Mouse (Mus musculus): ENCODE measurements around the gene Adamts18. TPM values are rescaled to one million over a fixed set of nuclear protein-coding genes. Genes with fewer than 3 reads are reported as not detected.

Adamts18 gene
- polyA plus RNA-seq, 1 experiment from 2014 or later: 4.1 TPM

DNA sequence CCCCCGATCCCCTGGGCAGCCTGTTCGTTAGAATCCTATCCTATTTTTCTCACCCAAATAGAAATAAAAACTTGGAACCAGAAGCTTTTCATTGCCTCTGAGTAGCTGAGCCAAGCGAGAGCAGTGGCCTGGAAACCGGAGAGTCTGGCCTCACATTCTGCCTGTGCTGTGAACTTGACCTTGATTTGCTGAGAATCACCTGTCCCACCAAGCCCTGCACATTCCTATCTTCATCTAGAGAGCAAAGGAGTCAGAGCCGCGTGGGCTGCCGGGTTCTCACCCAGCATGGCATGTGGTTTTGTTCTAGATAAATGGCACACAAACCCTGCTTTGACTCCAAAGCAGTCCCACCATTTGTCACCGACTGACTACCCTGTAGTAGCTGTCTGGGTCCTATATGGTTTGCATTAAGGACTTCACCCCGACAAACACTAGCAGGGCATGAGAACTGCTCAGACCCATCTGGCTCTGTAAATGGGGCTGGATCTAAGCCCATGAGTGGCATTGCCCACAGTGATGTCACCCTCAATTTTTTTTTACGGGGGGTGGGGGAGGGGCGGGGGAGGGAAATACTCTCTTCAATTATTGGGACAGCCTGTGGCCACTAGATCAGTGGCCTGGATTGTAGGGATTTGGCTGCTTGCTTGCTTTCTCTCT lies 175.8 kb downstream of the Adamts18 start:
- Histone ChIP-seq H3K9ac (no peak overlapping the region), H3K36me3 (no peaks in the 10 kb centered on the region), H3K4me3 (no peak overlapping the region), H3K4me1 (peaks cover 8% of the 10 kb centered on the region), H3K4me2 (replicated peaks) (no peak overlapping the region), H3K27me3 (peaks cover 49% of the 10 kb centered on the region), H3K9me3 (no peaks in the 10 kb centered on the region), H3K27ac (no peak overlapping the region)
- ATAC-seq (ENCODE audit: low FRiP score, low read depth): no peak
- 48% methylated on average over 11 of the region's 11 CpGs for WGBS

DNA sequence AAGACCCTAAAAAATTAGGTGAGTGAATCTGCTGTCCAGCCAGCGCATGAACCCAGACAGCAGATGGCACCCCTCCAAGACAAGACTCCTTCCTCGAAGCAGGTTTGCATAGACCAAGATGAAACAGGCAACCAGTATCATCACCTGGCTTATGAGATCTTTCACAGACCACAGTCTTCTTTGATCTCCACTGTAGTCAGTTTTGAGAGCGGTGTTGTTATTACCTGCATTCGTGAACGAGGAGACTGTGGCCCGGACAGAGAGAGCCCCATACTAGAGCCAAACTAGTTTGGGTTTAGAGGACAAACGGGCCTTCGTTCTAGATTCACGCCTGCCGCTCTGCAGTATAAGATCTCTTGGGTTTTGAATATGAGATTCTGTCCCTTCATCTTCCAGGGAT lies 178.6 kb downstream of the Adamts18 start:
- WGBS: 64% methylated on average over 10 of the region's 10 CpGs
- Histone ChIP-seq H3K4me1 (peaks cover 29% of the 10 kb centered on the region), H3K9me3 (no peaks in the 10 kb centered on the region), H3K36me3 (no peaks in the 10 kb centered on the region), H3K4me3 (no peak overlapping the region), H3K27ac (no peak overlapping the region), H3K9ac (no peak overlapping the region), H3K4me2 (replicated peaks) (no peak overlapping the region), H3K27me3 (peaks cover 60% of the 10 kb centered on the region)
- no peak for ATAC-seq (ENCODE audit: low FRiP score, low read depth)

DNA sequence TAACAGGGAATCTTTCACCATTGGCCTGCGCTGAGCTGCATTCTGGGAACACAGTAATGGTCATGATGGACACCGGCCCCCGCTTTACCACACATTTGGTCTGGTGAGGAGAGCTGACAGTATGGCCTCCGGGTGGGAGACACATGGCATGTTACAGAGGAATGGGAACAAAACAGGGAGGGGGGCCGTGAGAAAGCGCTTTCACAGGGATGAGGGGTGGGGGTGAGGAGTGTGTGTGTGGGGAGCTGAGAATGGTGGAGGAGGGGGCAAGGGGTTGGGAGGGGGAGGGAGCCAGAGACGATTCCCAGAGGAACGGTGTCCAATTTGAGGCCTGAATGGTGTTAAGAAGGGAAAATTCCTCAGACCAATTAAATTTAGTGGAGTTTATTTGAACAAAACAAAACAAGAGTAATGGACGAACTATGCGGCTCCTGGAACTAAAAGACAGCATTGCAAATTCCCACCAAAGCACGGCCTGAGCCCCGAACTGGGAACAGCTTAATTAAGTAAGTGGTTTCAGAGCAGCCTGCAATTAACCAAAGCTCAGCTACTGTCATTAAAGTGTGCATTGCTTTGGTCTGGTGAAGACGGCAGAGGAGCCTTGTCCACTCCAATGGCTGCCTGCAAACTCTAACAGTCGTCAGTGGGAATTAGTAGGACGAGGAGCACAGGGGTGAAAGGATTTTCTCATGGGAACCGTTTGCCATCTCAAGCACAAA lies 181.7 kb downstream of the Adamts18 start:
- Histone ChIP-seq H3K4me3 (no peak overlapping the region), H3K9ac (no peak overlapping the region), H3K27me3 (peaks cover 49% of the 10 kb centered on the region), H3K4me1 (peaks cover 24% of the 10 kb centered on the region), H3K27ac (no peak overlapping the region), H3K4me2 (replicated peaks) (no peak overlapping the region), H3K36me3 (no peaks in the 10 kb centered on the region), H3K9me3 (no peaks in the 10 kb centered on the region)
- no peak for ATAC-seq (ENCODE audit: low FRiP score, low read depth)
- WGBS: 31% methylated on average over 16 of the region's 16 CpGs

DNA sequence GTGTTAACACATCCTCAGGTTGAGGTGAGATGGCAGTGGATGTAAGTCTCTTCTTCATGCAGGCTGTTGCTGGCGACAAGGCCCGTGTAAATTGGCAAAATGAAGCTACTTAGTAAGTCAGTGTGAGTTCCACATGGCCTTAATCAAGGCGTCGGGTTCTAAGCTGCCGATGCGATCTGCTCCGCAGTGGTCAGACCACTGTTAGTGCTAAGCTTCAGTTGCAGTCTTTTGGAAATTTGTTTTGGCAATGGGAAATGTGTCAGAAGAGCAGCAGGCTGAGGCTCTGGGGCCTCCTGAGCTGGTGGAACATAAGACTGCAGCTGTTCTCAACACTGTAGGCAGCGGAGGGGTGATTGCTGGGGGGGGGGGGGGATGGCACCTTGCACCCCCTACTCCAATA lies 182.6 kb downstream of the Adamts18 start:
- Histone ChIP-seq H3K27me3 (peaks cover 51% of the 10 kb centered on the region), H3K4me2 (replicated peaks) (no peak overlapping the region), H3K9ac (no peak overlapping the region), H3K4me3 (no peak overlapping the region), H3K36me3 (no peaks in the 10 kb centered on the region), H3K4me1 (peaks cover 24% of the 10 kb centered on the region), H3K9me3 (no peaks in the 10 kb centered on the region), H3K27ac (no peak overlapping the region; the same call in 1 of the 2 replicates)
- ATAC-seq (ENCODE audit: low FRiP score, low read depth): peak; percentile 37; the same call in 1 of the 2 replicates
- 34% methylated on average over 8 of the region's 8 CpGs for WGBS

DNA sequence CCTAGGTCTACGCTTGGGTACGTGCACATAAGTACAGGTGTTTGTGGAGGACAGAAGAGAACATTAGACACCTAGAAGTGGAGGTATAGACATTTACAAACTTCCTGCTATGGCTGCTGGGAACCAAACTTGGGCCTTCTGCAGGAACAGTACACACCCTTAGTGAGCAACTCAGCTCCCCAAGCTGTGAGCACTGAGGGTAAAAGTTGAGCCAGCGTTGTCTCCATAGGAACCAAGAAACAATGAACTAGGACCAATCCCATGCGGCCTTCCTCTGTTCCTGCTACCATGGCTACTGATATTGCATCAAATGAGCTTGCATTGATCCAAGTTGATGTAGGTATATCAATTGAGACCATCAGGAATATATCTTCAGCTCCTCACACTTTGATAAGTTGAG lies 183.5 kb downstream of the Adamts18 start:
- Histone ChIP-seq H3K27me3 (peaks cover 44% of the 10 kb centered on the region), H3K4me3 (no peak overlapping the region), H3K36me3 (no peaks in the 10 kb centered on the region), H3K9ac (no peak overlapping the region), H3K4me2 (replicated peaks) (no peak overlapping the region), H3K9me3 (no peaks in the 10 kb centered on the region), H3K4me1 (peaks cover 24% of the 10 kb centered on the region), H3K27ac (no peak overlapping the region)
- peak; percentile 14; the same call in 1 of the 2 replicates for ATAC-seq (ENCODE audit: low FRiP score, low read depth)
- WGBS: 71% methylated on average over 4 of the region's 4 CpGs

DNA sequence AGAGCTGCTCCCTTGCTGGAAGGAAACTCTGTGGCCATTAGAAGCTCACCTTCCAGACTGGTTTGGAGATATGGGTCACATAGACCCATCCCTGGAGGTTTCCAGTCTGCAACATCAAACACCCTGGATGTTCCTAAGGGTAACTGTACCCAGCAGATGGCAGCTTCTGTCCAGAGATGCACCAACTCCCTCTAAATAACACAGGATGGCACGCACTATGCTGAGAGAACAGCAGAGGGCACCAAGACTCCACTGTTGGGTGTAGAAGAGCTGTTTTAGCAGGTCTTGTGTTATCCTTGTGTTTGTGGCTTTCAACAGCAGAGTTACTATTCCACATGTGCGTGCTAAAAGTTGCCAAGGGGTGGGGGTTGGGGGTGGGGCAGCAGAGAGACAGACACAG lies 184.0 kb downstream of the Adamts18 start:
- Histone ChIP-seq H3K9ac (no peak overlapping the region), H3K4me3 (no peak overlapping the region), H3K4me1 (peaks cover 24% of the 10 kb centered on the region), H3K36me3 (no peaks in the 10 kb centered on the region), H3K27ac (no peak overlapping the region), H3K9me3 (no peaks in the 10 kb centered on the region), H3K4me2 (replicated peaks) (no peak overlapping the region), H3K27me3 (peaks cover 39% of the 10 kb centered on the region)
- WGBS: 5% methylated on average over 2 of the region's 2 CpGs
- peak; percentile 77; the same call in 1 of the 2 replicates for ATAC-seq (ENCODE audit: low FRiP score, low read depth)

DNA sequence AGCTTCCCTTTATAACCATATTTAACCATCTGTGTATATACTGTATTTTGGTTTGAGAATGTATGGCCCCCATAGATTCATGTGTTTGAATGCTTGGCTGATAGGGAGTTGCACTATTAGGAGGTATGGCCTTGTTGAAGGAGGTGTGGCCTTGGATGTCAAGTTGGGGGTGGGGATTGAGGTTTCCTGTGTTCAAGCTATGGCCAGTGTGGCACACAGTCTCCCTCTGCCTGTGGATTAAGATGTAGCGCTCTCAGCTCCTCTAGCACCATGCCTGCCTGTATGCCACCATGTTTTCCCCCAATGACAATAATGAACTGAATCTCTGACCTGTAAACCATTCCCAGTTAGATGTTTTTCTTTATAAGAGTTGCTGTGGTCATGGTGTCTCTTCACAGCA lies 188.4 kb downstream of the Adamts18 start:
- ATAC-seq (ENCODE audit: low FRiP score, low read depth): no peak
- Histone ChIP-seq H3K36me3 (no peaks in the 10 kb centered on the region), H3K9ac (no peak overlapping the region), H3K9me3 (no peaks in the 10 kb centered on the region), H3K4me3 (no peak overlapping the region), H3K4me1 (peaks cover 5% of the 10 kb centered on the region; the same call in 1 of the 2 replicates), H3K27me3 (peaks cover 15% of the 10 kb centered on the region), H3K27ac (no peak overlapping the region), H3K4me2 (replicated peaks) (no peak overlapping the region)
- 93% methylated on average over 1 of the region's 1 CpGs for WGBS

DNA sequence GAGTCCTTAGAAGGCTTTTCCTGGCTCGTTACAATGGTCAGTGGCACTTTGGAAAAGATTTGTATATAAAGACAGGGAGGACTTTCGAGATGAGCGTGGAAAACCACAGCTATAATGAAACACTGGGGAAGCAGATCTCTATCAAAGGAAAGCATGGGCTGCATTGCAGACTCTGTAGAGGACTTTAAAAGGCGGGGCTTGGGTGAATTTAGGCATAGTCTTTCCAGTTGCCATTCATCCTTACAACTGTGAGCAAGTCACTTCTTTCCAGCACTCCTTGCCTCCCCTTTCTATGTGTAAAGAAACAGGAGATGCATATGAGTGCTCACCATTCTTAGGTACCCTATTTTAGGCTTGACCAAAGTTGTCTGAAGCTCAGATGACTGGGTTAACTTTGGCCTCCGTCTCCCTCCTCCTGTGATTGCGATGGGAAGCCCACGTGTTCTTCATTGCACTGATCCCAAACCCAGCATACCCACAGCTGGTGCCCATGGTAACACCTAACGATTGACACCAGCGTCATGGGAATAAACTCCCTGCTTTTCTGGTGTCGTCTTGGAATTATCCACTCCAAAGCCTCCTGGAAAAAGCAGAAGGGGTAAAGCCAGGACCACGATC lies 191.7 kb downstream of the Adamts18 start:
- Histone ChIP-seq H3K27ac (no peak overlapping the region), H3K36me3 (no peaks in the 10 kb centered on the region), H3K9me3 (no peaks in the 10 kb centered on the region), H3K27me3 (peaks cover 21% of the 10 kb centered on the region), H3K4me3 (no peak overlapping the region), H3K4me2 (replicated peaks) (no peak overlapping the region), H3K9ac (no peak overlapping the region), H3K4me1 (no peaks in the 10 kb centered on the region)
- no peak for ATAC-seq (ENCODE audit: low FRiP score, low read depth)
- WGBS: 79% methylated on average over 11 of the region's 11 CpGs

DNA sequence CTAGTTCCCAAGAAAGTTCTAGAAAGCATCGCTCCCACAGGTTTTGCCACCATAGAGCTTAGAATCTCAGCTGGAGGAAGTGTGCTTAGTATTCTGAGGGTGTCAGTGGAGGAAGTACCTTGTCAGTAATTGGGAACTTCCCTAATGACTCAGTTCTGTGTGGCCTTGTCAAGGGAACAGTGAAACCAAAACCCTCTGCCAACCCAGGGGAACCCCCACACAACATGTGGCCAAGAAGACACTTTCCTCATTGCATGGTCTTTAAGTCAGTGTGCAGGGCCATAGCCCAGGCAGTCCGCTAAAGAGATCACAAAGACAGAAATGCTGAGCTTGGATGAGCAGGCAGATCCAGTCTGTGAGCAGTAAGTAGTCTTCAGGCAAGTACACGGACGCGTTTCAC lies 192.4 kb downstream of the Adamts18 start:
- H3K27me3 ChIP-seq: peaks cover 26% of the 10 kb centered on the region
- no peak overlapping the region for H3K4me3 ChIP-seq
- H3K9me3 ChIP-seq: no peaks in the 10 kb centered on the region
- H3K4me1 ChIP-seq: no peaks in the 10 kb centered on the region
- no peak overlapping the region for H3K9ac ChIP-seq
- no peaks in the 10 kb centered on the region for H3K36me3 ChIP-seq
- WGBS: 95% methylated on average over 5 of the region's 5 CpGs
- H3K27ac ChIP-seq: no peak overlapping the region
- H3K4me2 ChIP-seq (replicated peaks): no peak overlapping the region
- ATAC-seq (ENCODE audit: low FRiP score, low read depth): no peak

DNA sequence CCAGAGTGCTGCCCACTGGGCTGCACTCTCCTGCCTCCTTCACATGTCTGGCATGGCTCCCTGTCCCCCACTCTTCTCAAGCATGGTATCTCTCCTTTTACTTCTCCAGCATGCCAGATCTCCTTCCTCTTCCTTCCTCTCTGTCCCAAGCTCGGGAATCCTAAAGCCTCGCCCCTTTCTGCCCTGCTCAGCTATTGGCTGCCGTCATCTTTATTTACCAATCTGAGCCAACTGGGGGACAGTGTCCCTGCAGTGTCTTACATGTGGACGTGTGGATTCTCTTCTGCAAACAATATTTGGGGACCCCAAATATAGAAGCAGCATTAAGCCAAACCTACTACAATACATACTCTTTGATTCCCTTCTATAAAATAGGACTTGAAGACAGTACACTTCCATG lies 195.4 kb downstream of the Adamts18 start:
- Histone ChIP-seq H3K4me3 (no peak overlapping the region), H3K9ac (no peak overlapping the region), H3K36me3 (no peaks in the 10 kb centered on the region), H3K27me3 (peaks cover 25% of the 10 kb centered on the region), H3K9me3 (no peaks in the 10 kb centered on the region), H3K4me2 (replicated peaks) (no peak overlapping the region), H3K4me1 (no peaks in the 10 kb centered on the region), H3K27ac (no peak overlapping the region)
- ATAC-seq (ENCODE audit: low FRiP score, low read depth): no peak
- 61% methylated on average over 4 of the region's 4 CpGs for WGBS

DNA sequence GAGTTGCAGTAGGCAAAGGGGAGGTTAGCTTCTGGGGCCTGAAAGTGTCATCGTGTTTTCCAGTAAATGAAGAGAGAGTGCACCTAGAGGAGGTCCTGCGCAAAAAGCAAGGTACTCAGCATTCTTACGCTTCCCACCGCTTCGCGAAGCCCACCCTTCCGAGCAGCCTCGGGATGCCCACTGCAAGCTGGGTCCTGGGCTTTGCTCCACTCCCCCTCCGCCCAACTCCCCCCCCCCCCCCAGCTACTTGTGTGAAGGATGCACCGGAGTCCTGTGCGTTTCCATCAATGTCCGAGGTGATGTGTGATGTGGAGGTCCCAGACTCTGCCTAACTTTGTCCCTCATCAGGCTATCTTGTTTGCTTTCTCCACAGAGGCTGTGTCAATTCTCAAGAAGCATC lies 196.1 kb downstream of the Adamts18 start:
- Histone ChIP-seq H3K4me1 (no peaks in the 10 kb centered on the region), H3K36me3 (no peaks in the 10 kb centered on the region), H3K9ac (no peak overlapping the region), H3K27ac (no peak overlapping the region), H3K4me3 (no peak overlapping the region), H3K4me2 (replicated peaks) (no peak overlapping the region), H3K27me3 (peaks cover 25% of the 10 kb centered on the region), H3K9me3 (no peaks in the 10 kb centered on the region)
- WGBS: 88% methylated on average over 11 of the region's 12 CpGs
- ATAC-seq (ENCODE audit: low FRiP score, low read depth): no peak

All from limb, embryonic 13.5 days (tissue).